Mouse (Mus musculus): ENCODE results near the gene Prkcb. TPM values are rescaled to one million over a fixed set of nuclear protein-coding genes. Genes with fewer than 3 reads are reported as not detected.

Gene Prkcb
- polyA plus RNA-seq, 1 experiment from 2014 or later = 43.9 TPM

- Histone ChIP-seq H3K36me3 (ENCODE audit: inconsistent target) (no peaks in the 10 kb centered on the region), H3K4me3 (ENCODE audit: inconsistent target) (no peak overlapping the region), H3K27ac (no peak overlapping the region), H3K79me2 (ENCODE audit: inconsistent target) (peaks cover 8% of the 10 kb centered on the region; the same call in 1 of the 2 replicates)
- WGBS (ENCODE audit: missing documents) = 95% methylated on average over 7 of the region's 7 CpGs
These were observed 32.4 kb downstream of the Prkcb start for GRCm38 (mm10) chr7:122320843-122321544.

GRCm38 (mm10) chr7:122322038-122322690, 33.6 kb downstream of the Prkcb start:
- no peaks in the 10 kb centered on the region for H3K36me3 ChIP-seq (ENCODE audit: inconsistent target)
- peaks cover 8% of the 10 kb centered on the region; the same call in 1 of the 2 replicates for H3K79me2 ChIP-seq (ENCODE audit: inconsistent target)
- WGBS (ENCODE audit: missing documents) = 71% methylated on average over 8 of the region's 8 CpGs
- no peak overlapping the region for H3K4me3 ChIP-seq (ENCODE audit: inconsistent target)
- no peak overlapping the region for H3K27ac ChIP-seq

GRCm38 (mm10) chr7:122327942-122328341, 39.4 kb downstream of the Prkcb start:
- Histone ChIP-seq H3K27ac (no peak overlapping the region), H3K36me3 (ENCODE audit: inconsistent target) (no peaks in the 10 kb centered on the region), H3K79me2 (ENCODE audit: inconsistent target) (peaks cover 5% of the 10 kb centered on the region; the same call in 1 of the 2 replicates), H3K4me3 (ENCODE audit: inconsistent target) (no peak overlapping the region)
- WGBS (ENCODE audit: missing documents) = 96% methylated on average over 3 of the region's 3 CpGs

GRCm38 (mm10) chr7:122328466-122328865, 39.9 kb downstream of the Prkcb start:
- Histone ChIP-seq H3K4me3 (ENCODE audit: inconsistent target) (no peak overlapping the region), H3K36me3 (ENCODE audit: inconsistent target) (no peaks in the 10 kb centered on the region), H3K79me2 (ENCODE audit: inconsistent target) (peaks cover 5% of the 10 kb centered on the region; the same call in 1 of the 2 replicates), H3K27ac (peak overlapping the region; percentile 88; the same call in 1 of the 2 replicates)
- 92% methylated on average over 5 of the region's 5 CpGs for WGBS (ENCODE audit: missing documents)

- Histone ChIP-seq H3K36me3 (ENCODE audit: inconsistent target) (no peaks in the 10 kb centered on the region), H3K79me2 (ENCODE audit: inconsistent target) (peaks cover 5% of the 10 kb centered on the region; the same call in 1 of the 2 replicates), H3K4me3 (ENCODE audit: inconsistent target) (no peak overlapping the region), H3K27ac (peak overlapping the region; percentile 88)
- WGBS (ENCODE audit: missing documents) = 17% methylated on average over 4 of the region's 4 CpGs
These were observed 41.0 kb downstream of the Prkcb start for GRCm38 (mm10) chr7:122329588-122329987.

GRCm38 (mm10) chr7:122333686-122334085, 45.1 kb downstream of the Prkcb start:
- WGBS (ENCODE audit: missing documents) = 97% methylated on average over 7 of the region's 7 CpGs
- Histone ChIP-seq H3K79me2 (ENCODE audit: inconsistent target) (no peaks in the 10 kb centered on the region; the same call in 1 of the 2 replicates), H3K36me3 (ENCODE audit: inconsistent target) (no peaks in the 10 kb centered on the region), H3K27ac (no peak overlapping the region), H3K4me3 (ENCODE audit: inconsistent target) (no peak overlapping the region)

- Histone ChIP-seq H3K79me2 (ENCODE audit: inconsistent target) (no peaks in the 10 kb centered on the region; the same call in 1 of the 2 replicates), H3K27ac (no peak overlapping the region), H3K4me3 (ENCODE audit: inconsistent target) (no peak overlapping the region), H3K36me3 (ENCODE audit: inconsistent target) (no peaks in the 10 kb centered on the region)
- WGBS (ENCODE audit: missing documents) = 92% methylated on average over 3 of the region's 3 CpGs
These were observed 48.8 kb downstream of the Prkcb start for GRCm38 (mm10) chr7:122337302-122337701.

GRCm38 (mm10) chr7:122338055-122338454, 49.5 kb downstream of the Prkcb start:
- no peak overlapping the region for H3K4me3 ChIP-seq (ENCODE audit: inconsistent target)
- H3K27ac ChIP-seq = no peak overlapping the region
- 89% methylated on average over 3 of the region's 3 CpGs for WGBS (ENCODE audit: missing documents)
- no peaks in the 10 kb centered on the region for H3K36me3 ChIP-seq (ENCODE audit: inconsistent target)
- H3K79me2 ChIP-seq (ENCODE audit: inconsistent target) = no peaks in the 10 kb centered on the region; the same call in 1 of the 2 replicates

- H3K36me3 ChIP-seq (ENCODE audit: inconsistent target) = no peaks in the 10 kb centered on the region
- H3K4me3 ChIP-seq (ENCODE audit: inconsistent target) = no peak overlapping the region
- no peaks in the 10 kb centered on the region; the same call in 1 of the 2 replicates for H3K79me2 ChIP-seq (ENCODE audit: inconsistent target)
- WGBS (ENCODE audit: missing documents) = 100% methylated on average over 2 of the region's 2 CpGs
- no peak overlapping the region for H3K27ac ChIP-seq
These were observed 50.9 kb downstream of the Prkcb start for GRCm38 (mm10) chr7:122339476-122339875.

GRCm38 (mm10) chr7:122341813-122342212, 53.3 kb downstream of the Prkcb start:
- Histone ChIP-seq H3K79me2 (ENCODE audit: inconsistent target) (no peaks in the 10 kb centered on the region; the same call in 1 of the 2 replicates), H3K27ac (no peak overlapping the region), H3K36me3 (ENCODE audit: inconsistent target) (no peaks in the 10 kb centered on the region), H3K4me3 (ENCODE audit: inconsistent target) (no peak overlapping the region)
- WGBS (ENCODE audit: missing documents) = 72% methylated on average over 3 of the region's 3 CpGs

- WGBS (ENCODE audit: missing documents) = 89% methylated on average over 7 of the region's 7 CpGs
- Histone ChIP-seq H3K79me2 (ENCODE audit: inconsistent target) (no peaks in the 10 kb centered on the region; the same call in 1 of the 2 replicates), H3K4me3 (ENCODE audit: inconsistent target) (no peak overlapping the region), H3K27ac (no peak overlapping the region), H3K36me3 (ENCODE audit: inconsistent target) (no peaks in the 10 kb centered on the region)
These were observed 56.1 kb downstream of the Prkcb start for GRCm38 (mm10) chr7:122344656-122345055.

GRCm38 (mm10) chr7:122346251-122347242, 58.0 kb downstream of the Prkcb start:
- WGBS (ENCODE audit: missing documents) = 92% methylated on average over 13 of the region's 14 CpGs
- no peak overlapping the region for H3K27ac ChIP-seq
- H3K4me3 ChIP-seq (ENCODE audit: inconsistent target) = no peak overlapping the region
- no peaks in the 10 kb centered on the region; the same call in 1 of the 2 replicates for H3K79me2 ChIP-seq (ENCODE audit: inconsistent target)
- no peaks in the 10 kb centered on the region for H3K36me3 ChIP-seq (ENCODE audit: inconsistent target)

- WGBS (ENCODE audit: missing documents) = 30% methylated on average over 3 of the region's 3 CpGs
- H3K4me3 ChIP-seq (ENCODE audit: inconsistent target) = no peak overlapping the region
- no peaks in the 10 kb centered on the region; the same call in 1 of the 2 replicates for H3K79me2 ChIP-seq (ENCODE audit: inconsistent target)
- no peak overlapping the region for H3K27ac ChIP-seq
- no peaks in the 10 kb centered on the region for H3K36me3 ChIP-seq (ENCODE audit: inconsistent target)
These were observed 58.9 kb downstream of the Prkcb start for GRCm38 (mm10) chr7:122347433-122347832.

- no peak overlapping the region for H3K27ac ChIP-seq
- no peaks in the 10 kb centered on the region for H3K36me3 ChIP-seq (ENCODE audit: inconsistent target)
- H3K4me3 ChIP-seq (ENCODE audit: inconsistent target) = no peak overlapping the region
- 89% methylated on average over 5 of the region's 5 CpGs for WGBS (ENCODE audit: missing documents)
- H3K79me2 ChIP-seq (ENCODE audit: inconsistent target) = no peaks in the 10 kb centered on the region; the same call in 1 of the 2 replicates
These were observed 61.4 kb downstream of the Prkcb start for GRCm38 (mm10) chr7:122349961-122350360.

Measured in macrophage (primary cell).